Mouse (Mus musculus): ENCODE measurements around the gene Taar7b. TPM values are rescaled to one million over a fixed set of nuclear protein-coding genes. Genes with fewer than 3 reads are reported as not detected.

The Taar7b gene
- total and polyA plus RNA-seq, 3 experiments: not detected

DNA sequence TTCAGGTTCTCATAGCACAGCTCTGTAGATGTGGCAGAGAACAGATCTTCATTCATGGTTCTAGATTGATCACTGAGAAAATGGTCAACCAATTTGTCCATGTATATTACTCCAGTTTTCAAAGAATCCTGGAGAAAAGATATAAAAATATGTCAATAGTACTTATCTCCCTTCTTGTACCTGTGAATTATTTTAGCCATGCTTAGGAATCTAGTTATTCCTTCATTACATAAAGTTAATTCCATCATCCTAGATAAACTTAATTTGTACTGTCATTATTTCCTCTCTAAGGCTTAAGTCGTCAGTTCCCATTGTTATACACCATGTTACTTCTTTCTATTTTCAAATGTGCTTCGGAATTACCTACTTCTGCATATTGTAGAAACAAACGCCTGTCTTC, 6.4 kb upstream of the Taar7b start, which contains the start of gene Taar7a:
TSS of gene Taar7a (minus strand) at position 101 of the 400 bp plus-strand sequence.
- DNase-seq (ENCODE audit: low spot score) (no peak), ATAC-seq (ENCODE audit: extremely low read depth, insufficient number of reproducible peaks, low FRiP score, poor library complexity, severe bottlenecking) (no peak)
- H3K27me3 ChIP-seq (ENCODE audit: insufficient read depth, low read length): no peaks in the 10 kb centered on the region
- no peaks in the 10 kb centered on the region for H3K36me3 ChIP-seq (replicated peaks)
- H3K9me3 ChIP-seq (replicated peaks): no peaks in the 10 kb centered on the region
- TF ChIP-seq POLR2AphosphoS5 (IDR thresholded peaks at IDR 0.05; ENCODE audit: insufficient replicate concordance, low read depth, low read length) (no peak), TAL1 (conservative IDR thresholded peaks at IDR 0.05; ENCODE audit: low read depth, low read length) (no peak), GATA1 (IDR thresholded peaks at IDR 0.05; ENCODE audit: borderline replicate concordance, low read length) (no peak), CTCF (IDR thresholded peaks at IDR 0.05; ENCODE audit: low read depth, low read length) (no peak), GATA2 (IDR thresholded peaks at IDR 0.05; ENCODE audit: borderline replicate concordance, low read depth, low read length) (no peak)
- no peaks in the 10 kb centered on the region for H3K4me1 ChIP-seq (ENCODE audit: insufficient read depth, low read depth, low read length)
- no peak within 1 kb of the TSS for H3K4me3 ChIP-seq (ENCODE audit: low read depth, low read length)

- Histone ChIP-seq H3K4me3 (ENCODE audit: low read depth, low read length) (no peak overlapping the region), H3K4me1 (ENCODE audit: insufficient read depth, low read depth, low read length) (no peaks in the 10 kb centered on the region), H3K27me3 (ENCODE audit: insufficient read depth, low read length) (peaks cover 3% of the 10 kb centered on the region), H3K9me3 (replicated peaks) (no peaks in the 10 kb centered on the region), H3K36me3 (replicated peaks) (no peaks in the 10 kb centered on the region)
- ATAC-seq (ENCODE audit: extremely low read depth, insufficient number of reproducible peaks, low FRiP score, poor library complexity, severe bottlenecking) (no peak), DNase-seq (ENCODE audit: low spot score) (no peak)
- no peak for TF ChIP-seq GATA1 (IDR thresholded peaks at IDR 0.05; ENCODE audit: borderline replicate concordance, low read length)
- no peak for TF ChIP-seq POLR2AphosphoS5 (IDR thresholded peaks at IDR 0.05; ENCODE audit: insufficient replicate concordance, low read depth, low read length)
- no peak for TF ChIP-seq CTCF (IDR thresholded peaks at IDR 0.05; ENCODE audit: low read depth, low read length)
- TF ChIP-seq GATA2 (IDR thresholded peaks at IDR 0.05; ENCODE audit: borderline replicate concordance, low read depth, low read length): no peak
- no peak for TF ChIP-seq TAL1 (conservative IDR thresholded peaks at IDR 0.05; ENCODE audit: low read depth, low read length)
Observed at GRCm38 (mm10) chr10:24006442-24006841, 6.7 kb downstream of the Taar7b start.

GRCm38 (mm10) chr10:24007034-24007433, 7.3 kb downstream of the Taar7b start:
- Histone ChIP-seq H3K27me3 (ENCODE audit: insufficient read depth, low read length) (peaks cover 3% of the 10 kb centered on the region), H3K36me3 (replicated peaks) (no peaks in the 10 kb centered on the region), H3K9me3 (replicated peaks) (no peaks in the 10 kb centered on the region), H3K4me3 (ENCODE audit: low read depth, low read length) (no peak overlapping the region), H3K4me1 (ENCODE audit: insufficient read depth, low read depth, low read length) (no peaks in the 10 kb centered on the region)
- ATAC-seq (ENCODE audit: extremely low read depth, insufficient number of reproducible peaks, low FRiP score, poor library complexity, severe bottlenecking) (no peak), DNase-seq (ENCODE audit: low spot score) (no peak)
- TF ChIP-seq TAL1 (conservative IDR thresholded peaks at IDR 0.05; ENCODE audit: low read depth, low read length) (no peak), CTCF (IDR thresholded peaks at IDR 0.05; ENCODE audit: low read depth, low read length) (no peak), GATA2 (IDR thresholded peaks at IDR 0.05; ENCODE audit: borderline replicate concordance, low read depth, low read length) (no peak), GATA1 (IDR thresholded peaks at IDR 0.05; ENCODE audit: borderline replicate concordance, low read length) (no peak), POLR2AphosphoS5 (IDR thresholded peaks at IDR 0.05; ENCODE audit: insufficient replicate concordance, low read depth, low read length) (no peak)

DNA sequence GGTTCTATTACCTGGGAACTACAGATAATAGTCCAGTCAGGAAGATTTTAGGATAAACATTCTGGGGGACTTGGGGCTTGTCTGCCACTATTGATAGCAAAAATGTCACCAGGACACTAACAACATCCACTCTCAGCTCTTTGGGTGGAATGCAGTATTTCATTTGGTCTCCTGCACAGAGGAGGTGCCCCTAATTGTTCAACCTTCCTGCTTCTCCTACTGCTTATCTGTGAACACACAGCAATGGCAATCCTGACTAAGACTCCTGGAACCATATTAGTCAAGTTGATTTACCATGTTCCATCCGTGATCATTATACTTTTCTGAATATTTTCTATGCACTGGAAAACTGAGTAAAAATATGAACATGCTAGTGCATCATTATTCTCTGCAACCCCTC, 8.4 kb downstream of the Taar7b start:
- Histone ChIP-seq H3K36me3 (replicated peaks) (no peaks in the 10 kb centered on the region), H3K9me3 (replicated peaks) (no peaks in the 10 kb centered on the region), H3K4me3 (ENCODE audit: low read depth, low read length) (no peak overlapping the region), H3K27me3 (ENCODE audit: insufficient read depth, low read length) (peaks cover 3% of the 10 kb centered on the region; the same call in 1 of the 2 replicates), H3K4me1 (ENCODE audit: insufficient read depth, low read depth, low read length) (no peaks in the 10 kb centered on the region)
- TF ChIP-seq GATA1 (IDR thresholded peaks at IDR 0.05; ENCODE audit: borderline replicate concordance, low read length): no peak
- no peak for TF ChIP-seq POLR2AphosphoS5 (IDR thresholded peaks at IDR 0.05; ENCODE audit: insufficient replicate concordance, low read depth, low read length)
- TF ChIP-seq GATA2 (IDR thresholded peaks at IDR 0.05; ENCODE audit: borderline replicate concordance, low read depth, low read length): no peak
- no peak for TF ChIP-seq TAL1 (conservative IDR thresholded peaks at IDR 0.05; ENCODE audit: low read depth, low read length)
- TF ChIP-seq CTCF (IDR thresholded peaks at IDR 0.05; ENCODE audit: low read depth, low read length): no peak
- DNase-seq (ENCODE audit: low spot score) (no peak), ATAC-seq (ENCODE audit: extremely low read depth, insufficient number of reproducible peaks, low FRiP score, poor library complexity, severe bottlenecking) (no peak)

- Histone ChIP-seq H3K27me3 (ENCODE audit: insufficient read depth, low read length) (no peaks in the 10 kb centered on the region), H3K9me3 (replicated peaks) (no peaks in the 10 kb centered on the region), H3K4me3 (ENCODE audit: low read depth, low read length) (no peak within 1 kb of the TSS), H3K36me3 (replicated peaks) (no peaks in the 10 kb centered on the region), H3K4me1 (ENCODE audit: insufficient read depth, low read depth, low read length) (no peaks in the 10 kb centered on the region)
- no peak for ATAC-seq (ENCODE audit: extremely low read depth, insufficient number of reproducible peaks, low FRiP score, poor library complexity, severe bottlenecking)
- no peak for DNase-seq (ENCODE audit: low spot score)
- no peak for TF ChIP-seq GATA1 (IDR thresholded peaks at IDR 0.05; ENCODE audit: borderline replicate concordance, low read length)
- no peak for TF ChIP-seq CTCF (IDR thresholded peaks at IDR 0.05; ENCODE audit: low read depth, low read length)
- no peak for TF ChIP-seq POLR2AphosphoS5 (IDR thresholded peaks at IDR 0.05; ENCODE audit: insufficient replicate concordance, low read depth, low read length)
- TF ChIP-seq GATA2 (IDR thresholded peaks at IDR 0.05; ENCODE audit: borderline replicate concordance, low read depth, low read length): no peak
- TF ChIP-seq TAL1 (conservative IDR thresholded peaks at IDR 0.05; ENCODE audit: low read depth, low read length): no peak
Observed at GRCm38 (mm10) chr10:24026922-24027321, 27.2 kb downstream of the Taar7b start, which contains the start of gene Taar7d. Taar7d (plus strand) TSS chr10:24027222.

DNA sequence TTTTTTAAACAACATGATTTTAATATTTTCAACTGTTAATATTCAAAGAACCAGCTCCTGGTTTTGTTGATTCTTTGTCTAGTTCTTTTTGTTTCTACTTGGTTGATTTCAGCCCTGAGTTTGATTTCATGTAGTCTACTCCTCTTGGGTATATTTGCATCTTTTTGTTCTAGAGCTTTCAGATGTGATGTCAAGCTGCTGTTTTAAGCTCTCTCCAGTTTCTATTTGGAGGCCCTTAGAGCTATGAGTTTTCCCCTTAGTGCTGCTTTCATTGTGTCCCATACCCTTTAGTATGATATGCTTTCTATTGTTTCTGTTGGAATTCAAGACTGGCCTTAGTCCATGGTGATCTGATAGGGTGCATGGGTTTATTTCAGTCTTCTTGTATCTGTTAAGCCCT, 31.6 kb downstream of the Taar7b start:
- DNase-seq (ENCODE audit: low spot score) (no peak), ATAC-seq (ENCODE audit: extremely low read depth, insufficient number of reproducible peaks, low FRiP score, poor library complexity, severe bottlenecking) (no peak)
- Histone ChIP-seq H3K9me3 (replicated peaks) (no peaks in the 10 kb centered on the region), H3K4me1 (ENCODE audit: insufficient read depth, low read depth, low read length) (no peaks in the 10 kb centered on the region), H3K4me3 (ENCODE audit: low read depth, low read length) (no peak overlapping the region), H3K36me3 (replicated peaks) (no peaks in the 10 kb centered on the region), H3K27me3 (ENCODE audit: insufficient read depth, low read length) (no peaks in the 10 kb centered on the region)
- TF ChIP-seq CTCF (IDR thresholded peaks at IDR 0.05; ENCODE audit: low read depth, low read length) (no peak), GATA1 (IDR thresholded peaks at IDR 0.05; ENCODE audit: borderline replicate concordance, low read length) (no peak), GATA2 (IDR thresholded peaks at IDR 0.05; ENCODE audit: borderline replicate concordance, low read depth, low read length) (no peak), POLR2AphosphoS5 (IDR thresholded peaks at IDR 0.05; ENCODE audit: insufficient replicate concordance, low read depth, low read length) (no peak), TAL1 (conservative IDR thresholded peaks at IDR 0.05; ENCODE audit: low read depth, low read length) (no peak)
